Mouse (Mus musculus) layer of hippocampus, adult 9-11 months (tissue): ENCODE results near the gene C2cd2l.
A peak's percentile ranks its signal among the peaks of the same experiment; 100 is the strongest.
"Not testable (repeated sequence)": the region's sequence is repeated elsewhere in the genome, so short reads cannot be mapped to it uniquely, and the experiment has no call there.

Experiments used
- DNase-seq: peaks from one replicate; pipeline ENCODE4 v3.0.0; 2022

C2cd2l gene

GRCm38 (mm10) chr9:44311136-44312134 lies 8.7 kb downstream of the C2cd2l start:
- no peak for DNase-seq

- no peak for DNase-seq
Measured at GRCm38 (mm10) chr9:44310750-44311135, 9.3 kb downstream of the C2cd2l start.

GRCm38 (mm10) chr9:44309756-44310155 lies 10.3 kb downstream of the C2cd2l start:
- DNase-seq = no peak

GRCm38 (mm10) chr9:44307248-44307647 lies 12.8 kb downstream of the C2cd2l start:
- DNase-seq = no peak

GRCm38 (mm10) chr9:44306532-44306931 lies 13.6 kb downstream of the C2cd2l start:
- DNase-seq = no peak

DNA sequence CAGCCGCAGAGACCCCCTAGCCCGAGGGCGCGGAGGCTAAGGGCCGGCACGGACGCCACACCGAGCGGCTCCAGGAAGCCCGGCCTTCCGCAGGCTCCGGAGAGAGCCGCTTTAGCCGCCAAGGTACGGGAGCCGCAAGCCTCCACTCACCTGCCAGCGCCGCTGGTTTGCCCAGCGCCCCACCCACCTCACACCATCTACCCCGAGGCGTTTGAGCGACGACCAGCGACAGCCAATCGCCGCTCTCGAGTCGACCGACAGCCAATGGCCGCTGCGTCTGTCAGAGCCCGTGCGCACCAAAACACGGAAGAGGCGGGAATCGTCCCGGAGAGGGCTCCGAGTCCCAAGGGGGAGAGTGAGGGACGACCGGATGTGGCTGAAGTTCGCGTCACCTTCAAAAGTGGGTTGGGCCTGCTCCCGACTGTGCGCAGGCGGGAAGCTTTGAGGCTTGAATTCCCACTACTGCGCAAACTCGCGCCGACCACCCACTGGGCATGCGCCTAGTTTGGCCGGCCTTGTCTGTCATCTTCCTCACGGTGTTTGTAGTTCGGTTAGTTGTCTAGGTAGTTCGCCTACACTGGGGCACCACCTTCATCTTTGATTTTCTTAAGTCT lies 14.5 kb downstream of the C2cd2l start, which contains the start of gene Hinfp:
Gene Hinfp (minus strand): TSS at position 206 of the 614 bp plus-strand sequence.
- DNase-seq = peak; percentile 99

DNA sequence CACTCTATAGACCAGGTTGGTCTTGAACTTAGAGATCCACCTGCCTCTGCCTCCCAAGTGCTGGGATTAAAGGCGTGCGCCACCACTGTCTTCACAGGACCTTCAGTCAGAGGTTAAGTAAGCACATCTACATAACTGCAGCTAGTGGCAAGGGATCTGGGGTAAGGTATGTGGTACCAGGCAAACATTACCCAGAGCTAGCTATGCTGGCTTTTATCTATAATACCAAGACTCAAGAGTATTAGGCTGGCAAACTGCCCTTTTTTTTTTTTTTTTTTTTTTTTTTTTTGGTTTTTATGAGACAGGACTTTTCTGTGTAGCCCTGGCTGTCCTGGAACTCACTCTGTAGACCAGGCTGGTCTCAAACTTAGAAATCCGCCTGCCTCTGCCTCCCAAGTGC lies 20.1 kb downstream of the C2cd2l start:
- DNase-seq = not testable (repeated sequence)

- DNase-seq = no peak
Measured at GRCm38 (mm10) chr9:44292490-44292889, 27.6 kb downstream of the C2cd2l start.

DNA sequence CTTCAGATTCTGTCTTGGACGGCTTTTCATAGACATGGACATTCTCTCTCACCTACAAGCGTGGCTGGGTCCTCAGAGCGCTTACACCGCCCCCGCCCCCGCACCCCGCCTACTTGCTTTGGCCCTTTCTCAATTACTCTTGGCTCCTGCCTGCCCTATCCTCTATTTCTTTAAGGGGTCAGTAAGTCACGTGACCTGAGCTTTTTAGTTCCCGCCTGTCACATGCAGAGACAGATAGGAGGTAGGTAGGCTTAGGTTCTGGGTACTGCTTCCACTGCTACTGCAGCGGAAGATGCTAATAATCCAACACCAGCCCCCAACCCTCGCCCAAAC lies 31.2 kb downstream of the C2cd2l start:
- no peak for DNase-seq

DNA sequence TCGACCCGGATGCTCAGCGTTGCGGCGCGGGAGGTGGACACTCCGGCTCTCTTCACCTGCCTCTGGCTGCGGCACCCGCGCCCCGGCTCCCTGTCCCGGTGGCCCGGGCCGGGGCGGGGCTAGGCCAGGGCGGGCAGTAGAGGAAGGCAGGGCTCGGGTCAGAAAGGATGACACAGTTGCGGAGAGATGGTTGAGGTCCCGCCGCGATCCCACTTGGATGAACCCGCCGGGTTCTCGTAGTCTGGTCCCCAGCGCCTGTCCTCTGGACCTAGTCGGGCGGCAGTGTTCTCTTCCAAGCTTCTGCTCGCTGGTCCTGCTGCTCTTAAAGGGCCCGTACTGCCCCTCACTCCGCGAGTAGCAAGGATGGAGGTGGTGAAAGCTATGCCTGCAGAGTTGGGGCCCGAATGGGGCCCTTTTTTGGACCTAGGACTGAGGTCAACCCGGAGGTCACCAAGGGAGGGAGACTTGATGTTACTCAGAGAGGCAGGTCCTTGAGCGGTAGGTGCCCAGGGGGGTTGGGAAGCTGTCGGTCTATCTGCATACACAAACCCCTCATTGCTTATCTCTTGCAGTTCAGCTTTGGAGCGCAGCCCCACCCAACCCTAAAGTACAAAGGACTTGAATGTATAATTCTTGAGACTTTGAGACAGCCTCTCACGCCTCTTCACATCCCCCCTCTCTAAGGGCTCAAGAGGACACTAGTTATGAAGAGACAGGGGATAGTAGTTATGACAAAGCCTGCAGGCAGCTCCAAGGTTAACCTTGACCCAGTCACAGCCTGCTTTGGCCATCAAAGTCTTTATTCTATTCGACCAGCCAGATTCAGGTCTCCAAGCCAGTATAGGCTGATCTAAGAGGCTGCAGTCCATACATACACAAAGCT lies 31.8 kb downstream of the C2cd2l start, which contains the start of gene Abcg4:
Gene Abcg4 (minus strand): TSS at position 540 of the 883 bp plus-strand sequence.
- peak; percentile 43 for DNase-seq

DNA sequence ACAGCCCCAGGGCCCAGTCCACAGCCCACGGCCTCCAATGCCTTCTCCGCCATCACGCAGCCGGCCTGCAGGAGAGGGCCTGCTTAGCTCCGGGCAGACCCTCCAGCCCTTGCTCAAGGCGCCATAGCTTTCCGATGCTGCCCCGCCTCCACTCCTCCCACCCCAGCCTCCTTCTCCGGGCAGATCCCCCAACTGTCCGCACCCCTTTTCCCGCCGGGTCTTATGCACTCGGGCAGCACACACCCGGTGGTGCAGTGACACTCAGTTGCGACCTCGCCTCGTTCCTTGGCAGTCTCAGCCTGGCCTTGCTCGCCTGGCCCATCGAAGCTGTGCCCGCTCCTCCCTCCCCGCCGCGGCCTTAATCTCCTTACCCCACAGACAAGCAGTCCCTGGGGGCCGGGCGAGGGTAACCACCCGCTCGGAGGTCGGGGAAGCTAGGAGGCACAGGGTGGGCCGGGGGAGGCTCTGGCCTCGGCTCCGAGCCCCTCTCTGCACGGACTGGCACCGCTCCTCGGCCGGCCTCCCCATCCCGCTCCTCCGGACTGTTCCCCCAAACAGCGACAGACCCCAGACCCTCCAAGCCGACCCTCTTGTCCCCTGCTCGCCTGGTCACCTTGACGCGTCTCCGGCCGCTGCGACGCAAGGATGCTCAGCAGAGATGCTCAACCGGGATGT lies 32.5 kb downstream of the C2cd2l start:
- no peak for DNase-seq

- DNase-seq = no peak
Measured at GRCm38 (mm10) chr9:44287003-44287400, 33.1 kb downstream of the C2cd2l start.

GRCm38 (mm10) chr9:44286256-44286850 lies 33.7 kb downstream of the C2cd2l start:
- no peak for DNase-seq

DNA sequence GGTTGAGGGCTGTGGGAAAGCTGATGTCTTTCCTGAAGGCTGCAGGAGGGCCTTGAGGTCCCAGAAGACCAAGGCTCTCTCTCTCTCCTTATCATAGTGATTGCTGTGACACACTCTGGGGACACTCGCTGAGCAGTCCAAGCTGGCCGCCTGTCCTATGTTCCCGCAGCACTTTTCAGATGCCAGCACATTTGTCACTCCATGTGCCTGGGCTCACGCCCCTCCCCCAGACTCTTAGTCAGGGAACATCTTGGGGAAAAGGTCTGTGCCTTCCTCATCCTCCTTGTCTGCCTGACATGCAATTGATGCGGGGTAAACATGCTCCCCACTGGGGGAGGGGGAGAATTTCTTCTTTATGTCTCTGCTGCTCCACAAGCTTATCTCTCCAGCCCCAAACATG lies 36.9 kb downstream of the C2cd2l start:
- peak; percentile 31 for DNase-seq

DNA sequence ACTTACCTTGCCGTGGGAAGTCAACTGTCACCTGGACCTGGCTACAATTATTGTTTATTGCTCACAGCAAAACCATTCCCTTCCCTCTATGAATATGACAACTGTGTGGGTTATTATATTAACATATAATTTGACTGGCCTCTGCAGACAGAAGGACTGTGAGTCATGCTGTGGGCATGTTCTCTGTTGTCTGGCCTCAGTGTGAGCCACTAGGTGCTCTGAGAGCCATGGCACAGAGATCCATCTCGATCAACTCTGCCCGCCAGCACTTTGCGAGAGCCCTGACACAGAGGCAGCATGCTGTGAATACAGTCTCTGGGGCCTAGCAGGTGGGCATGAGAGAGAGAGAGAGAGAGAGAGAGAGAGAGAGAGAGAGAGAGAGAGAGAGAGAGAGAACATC lies 50.1 kb downstream of the C2cd2l start:
- DNase-seq = no peak

GRCm38 (mm10) chr9:44269077-44269476 lies 51.0 kb downstream of the C2cd2l start:
- no peak for DNase-seq

DNA sequence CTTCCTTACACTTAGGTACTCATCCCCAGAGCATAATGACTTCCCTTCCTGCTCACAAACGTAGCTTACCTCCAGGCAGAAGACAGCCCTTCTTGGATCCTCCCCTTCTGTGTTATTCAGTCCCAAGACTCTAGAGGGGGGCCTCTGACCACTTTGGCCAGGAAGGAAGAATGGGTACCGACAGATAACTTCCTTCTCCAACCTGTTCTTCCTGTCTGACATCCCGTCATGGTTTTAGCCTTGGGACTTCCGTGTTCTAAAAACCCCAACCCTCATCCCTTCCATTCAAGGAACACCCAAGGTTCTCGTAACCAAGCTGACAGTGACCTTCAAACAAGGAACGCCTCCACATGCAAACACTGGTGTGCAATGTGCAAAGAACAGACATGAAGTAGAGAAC lies 51.7 kb downstream of the C2cd2l start, which contains the start of gene Nlrx1:
Gene Nlrx1 (minus strand): TSS at position 168 of the 400 bp plus-strand sequence.
- DNase-seq = no peak

- DNase-seq = peak; percentile 86
Measured at GRCm38 (mm10) chr9:44268027-44268360, 52.1 kb downstream of the C2cd2l start.

GRCm38 (mm10) chr9:44267319-44268026 lies 52.6 kb downstream of the C2cd2l start:
- DNase-seq = no peak

- DNase-seq = peak; percentile 51
Measured at GRCm38 (mm10) chr9:44266478-44267226, 53.4 kb downstream of the C2cd2l start.

DNA sequence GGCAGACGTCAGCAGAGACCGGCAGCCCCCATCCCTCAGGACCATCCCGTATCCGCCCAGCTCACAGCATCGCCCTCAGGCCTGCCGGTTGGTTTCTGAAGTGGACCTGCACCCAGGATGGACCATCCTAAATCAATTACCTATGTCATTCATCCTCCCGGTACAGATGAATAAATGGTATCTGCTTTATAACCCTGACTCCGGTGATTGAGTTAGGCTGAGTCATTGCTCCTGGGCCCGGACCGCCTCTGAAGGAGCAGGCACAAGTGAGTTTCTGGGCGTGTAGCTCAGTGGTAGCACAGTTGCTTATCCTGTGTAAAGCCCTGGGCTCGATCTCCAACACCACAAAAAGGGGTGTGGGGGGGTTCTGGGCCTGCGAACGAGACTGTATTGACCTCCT lies 58.7 kb downstream of the C2cd2l start:
- no peak for DNase-seq
